Mouse (Mus musculus) right cerebral cortex, postnatal 10 days (tissue): ENCODE measurements at regions not wholly inside any gene's neighbourhood (a gene's known extent, or its start where the extent isn't known, plus 50 kb on each side); places are given as distances from the start of the nearest gene placed in this dataset.
A peak's percentile ranks its signal among the peaks of the same experiment; 100 is the strongest.

Experiments
- DNase-seq, 2 experiments: peaks; one replicate each; pipeline ENCODE4 v3.0.0; 2021; ENCODE audit warnings: low spot score in 2 of 2

DNA sequence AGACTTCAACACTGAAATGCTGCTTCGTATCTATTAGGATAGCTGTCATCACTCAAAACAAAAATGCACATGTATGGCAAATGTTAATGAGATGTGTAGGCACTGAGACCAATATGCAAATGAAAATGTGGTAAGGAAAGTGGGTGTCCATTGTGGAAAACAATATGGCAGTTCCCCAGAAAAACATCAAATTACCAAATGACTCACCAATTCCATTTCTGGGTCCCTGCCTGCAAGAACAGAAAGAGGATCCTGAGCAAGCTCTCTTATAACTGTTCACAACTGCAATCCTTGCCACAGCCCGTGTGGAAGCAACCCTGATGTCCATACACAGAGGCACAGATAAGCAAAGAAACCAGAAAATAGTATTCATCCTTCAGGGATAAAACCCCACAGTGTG, 442.0 kb downstream of the Defb40 start:
- DNase-seq = no peak

DNA sequence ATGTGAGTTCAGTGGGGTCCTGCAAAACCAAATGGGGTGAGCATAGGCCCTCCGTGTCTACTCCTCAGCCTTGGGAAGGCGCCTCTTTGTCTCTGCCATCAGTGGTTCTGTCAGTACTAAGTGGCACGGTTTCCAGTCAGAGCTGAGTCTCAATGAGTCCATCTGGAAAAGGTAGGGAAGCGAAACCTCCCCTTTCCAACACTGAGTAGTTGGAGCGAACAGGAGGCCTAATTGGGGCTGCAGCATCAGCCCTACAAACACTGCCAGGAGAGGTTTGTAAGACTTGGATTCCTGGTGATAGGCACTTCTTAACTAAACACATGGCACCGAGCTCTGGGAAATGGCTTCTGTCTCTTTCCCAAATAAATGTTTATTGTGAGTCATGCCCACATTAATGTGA, 449.9 kb downstream of the Defb40 start:
- DNase-seq = no peak

DNA sequence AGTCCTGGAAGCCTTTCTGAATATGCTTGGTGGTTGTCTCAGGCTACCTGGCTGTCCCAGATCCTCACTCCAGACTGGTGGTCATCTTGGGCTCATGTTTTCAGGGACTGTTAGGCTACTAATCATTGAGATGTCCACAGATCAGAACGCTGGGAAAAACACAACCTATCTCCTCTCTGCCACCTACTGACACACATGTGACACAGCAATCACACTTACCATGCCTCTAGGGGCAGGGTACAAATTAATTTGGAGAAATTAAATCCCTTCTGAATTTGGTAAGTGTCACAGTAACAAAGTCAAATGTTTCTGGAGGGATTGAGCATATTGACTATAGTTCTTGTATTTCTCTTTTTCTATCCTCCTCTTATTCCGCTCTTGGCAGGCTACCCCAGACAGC, 465.6 kb downstream of the Defb40 start:
- DNase-seq = no peak

DNA sequence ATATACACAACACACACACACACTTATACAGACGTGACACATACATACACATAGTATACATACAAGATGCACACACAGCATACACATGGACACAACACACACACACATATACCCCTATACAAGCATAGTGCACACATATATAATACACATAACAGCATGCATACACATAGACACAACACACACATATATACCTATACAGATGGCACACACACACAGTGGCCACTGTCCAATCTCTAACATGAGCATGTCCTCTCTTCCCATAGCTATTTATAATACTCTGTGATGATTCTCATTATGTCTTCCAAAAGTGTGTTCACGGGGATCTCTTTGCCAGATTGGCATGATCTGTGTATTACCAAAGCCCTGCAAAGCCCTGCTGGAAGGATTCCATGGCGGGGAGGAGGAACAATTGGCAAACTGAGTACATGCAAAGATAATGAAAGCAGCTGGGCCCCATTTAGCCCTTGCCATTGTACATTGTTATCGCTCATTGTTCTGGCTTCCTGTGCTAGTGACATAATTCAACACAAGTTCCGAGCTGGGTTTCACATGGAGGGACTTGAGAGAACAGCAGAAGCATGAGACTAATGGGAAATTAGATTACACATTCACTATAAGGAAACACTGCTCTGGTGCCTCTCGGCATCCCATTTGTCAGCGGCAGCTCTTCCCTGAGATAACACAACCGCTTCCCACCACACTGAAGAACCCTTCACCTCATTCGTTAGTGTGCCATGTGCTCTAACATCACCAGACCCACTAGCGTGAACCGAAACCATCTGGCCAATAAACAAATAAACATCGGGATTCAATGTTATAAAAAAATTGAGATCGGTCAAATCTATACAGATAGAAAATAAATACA, 471.7 kb downstream of the Defb40 start:
- peak; percentile 37 to 38 for DNase-seq

DNA sequence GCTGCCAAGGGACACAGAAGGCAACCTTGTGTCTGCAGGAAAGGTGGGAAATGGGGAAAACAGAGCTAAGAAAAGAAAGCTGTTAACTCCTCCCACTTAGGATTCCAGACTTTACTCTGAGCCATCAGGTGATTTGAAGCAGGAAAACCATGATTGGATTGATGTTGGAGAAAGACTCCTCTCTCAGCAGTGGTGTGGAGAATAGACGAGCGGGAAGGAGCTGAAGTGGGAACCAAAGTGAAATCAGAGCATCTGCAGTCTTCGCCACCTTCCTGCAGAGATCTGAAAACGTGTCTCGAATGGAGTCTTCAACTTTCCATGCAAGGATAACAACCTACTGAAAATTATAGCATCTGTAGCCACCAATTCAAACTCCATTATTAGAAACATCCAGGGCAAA, 487.4 kb downstream of the Defb40 start:
- DNase-seq = peak in 1 of 2 experiments; percentile 30

DNA sequence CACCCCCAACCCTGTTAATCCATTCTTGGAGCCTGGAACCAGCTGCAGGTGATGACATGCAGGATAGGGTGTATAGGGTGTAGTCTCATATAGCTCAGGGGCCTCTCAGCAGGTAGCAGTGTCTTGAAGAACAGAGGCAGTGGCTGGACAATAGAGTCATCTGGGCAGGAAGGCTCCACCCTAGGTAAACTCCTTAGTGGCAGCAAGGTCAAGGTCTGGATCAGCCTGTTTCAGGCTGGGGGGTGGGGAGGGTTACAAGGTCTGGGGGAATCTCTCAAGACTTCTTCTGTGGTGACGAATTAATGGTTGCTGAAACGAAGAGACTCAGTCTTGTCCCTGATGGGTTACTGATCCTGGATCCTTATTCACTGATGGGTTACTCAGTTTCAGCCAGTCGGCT, 498.0 kb downstream of the Defb40 start:
- DNase-seq = no peak

DNA sequence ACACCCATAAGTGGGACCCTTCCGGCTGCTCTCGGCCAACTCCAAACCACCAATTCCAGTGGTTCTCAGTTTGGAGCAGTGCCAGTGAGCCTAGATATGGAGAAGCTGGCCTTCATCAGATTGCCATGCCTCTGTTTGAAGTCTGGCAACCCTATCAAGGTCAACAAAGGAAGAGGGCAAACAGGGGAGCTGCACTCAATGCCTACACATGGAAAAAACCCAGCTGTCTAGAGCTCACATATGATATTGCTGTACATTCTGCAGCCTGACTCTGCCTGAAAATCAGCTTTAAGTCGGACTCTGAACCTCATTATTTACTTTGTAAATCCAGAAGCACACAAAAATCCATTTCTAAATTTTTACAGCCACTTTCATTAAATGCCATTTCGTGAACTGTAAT, 499.9 kb downstream of the Defb40 start:
- DNase-seq = no peak

DNA sequence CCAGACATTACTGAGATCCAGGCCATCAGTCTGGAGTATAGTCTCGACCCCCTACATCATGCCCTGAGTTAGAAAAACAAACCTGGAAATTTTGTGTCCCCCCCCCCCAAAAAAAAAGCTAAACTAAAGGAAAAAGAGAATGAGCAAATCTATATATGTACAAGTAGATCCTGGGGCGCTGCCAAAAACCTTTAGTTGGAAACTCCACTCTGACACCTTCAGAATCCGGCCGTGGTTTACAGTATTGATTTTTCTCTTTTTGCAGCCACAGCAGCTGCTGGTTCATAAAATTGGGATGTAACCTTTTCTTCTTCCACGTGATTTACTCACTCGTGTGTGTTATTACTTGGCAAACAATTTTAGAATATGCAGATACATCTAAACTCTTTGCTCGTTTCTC, 510.5 kb downstream of the Defb40 start:
- peak; percentile 51 to 53 for DNase-seq

DNA sequence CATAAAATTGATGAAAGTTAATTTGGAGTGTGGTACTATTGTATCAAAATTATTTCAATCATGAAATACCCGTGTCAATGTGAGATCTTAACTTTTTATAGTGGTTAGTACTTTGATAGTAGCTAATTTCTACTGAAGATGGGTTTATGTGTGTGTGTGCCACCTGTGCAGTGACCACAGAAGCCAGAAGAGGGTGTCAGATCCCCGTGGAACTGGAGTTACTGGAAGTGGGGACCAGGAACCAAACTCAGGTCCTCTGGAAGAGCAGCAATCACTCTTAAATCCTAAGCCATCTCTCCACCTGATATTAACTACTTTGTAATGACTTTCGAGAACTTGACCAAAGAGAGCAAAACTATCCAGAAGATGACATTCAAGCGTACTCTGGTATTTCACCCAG, 517.4 kb downstream of the Defb40 start:
- no peak for DNase-seq

- no peak for DNase-seq
Measured at GRCm38 (mm10) chr8:18457470-18457869, 520.6 kb downstream of the Defb40 start.

DNA sequence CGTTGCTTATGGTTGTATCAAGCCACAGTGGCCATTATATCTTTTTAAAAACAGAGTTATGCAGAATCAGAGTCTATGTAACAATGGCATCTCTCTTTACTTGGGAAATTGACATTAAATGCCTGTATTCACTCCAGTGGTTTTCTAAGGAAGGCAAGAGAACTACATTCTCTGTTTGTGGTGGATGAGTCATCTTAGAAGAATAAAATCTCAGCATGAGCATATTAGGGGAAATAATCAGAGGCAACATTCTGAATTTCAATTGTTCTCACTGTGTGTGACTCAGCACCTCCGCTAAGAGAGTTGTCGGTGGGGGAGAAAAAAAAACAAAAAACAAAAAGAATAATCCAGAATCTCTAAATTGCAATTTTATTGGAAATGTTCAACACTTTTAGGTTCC, 529.0 kb downstream of the Defb40 start:
- no peak for DNase-seq

DNA sequence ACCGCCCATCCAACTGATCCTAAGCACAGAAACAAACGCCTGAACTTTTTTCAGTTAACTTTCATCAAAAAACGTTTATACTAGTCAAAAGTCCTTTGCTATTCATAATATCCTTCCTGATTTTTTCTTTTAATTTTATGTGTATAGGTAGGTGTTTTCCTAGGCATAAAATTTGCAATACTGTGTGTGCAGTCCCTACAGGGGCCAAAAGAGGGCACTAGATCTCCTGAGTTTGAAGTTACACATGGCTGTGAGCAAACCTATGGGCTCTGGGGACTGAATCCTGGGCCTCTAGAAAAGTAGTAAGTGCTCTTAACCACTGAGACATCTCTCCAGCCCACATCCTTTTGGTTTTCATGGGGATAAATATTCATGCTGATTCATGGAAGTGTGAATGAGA, 535.8 kb downstream of the Defb40 start:
- no peak for DNase-seq

GRCm38 (mm10) chr8:18422846-18423245, 555.2 kb downstream of the Defb40 start:
- DNase-seq = no peak

GRCm38 (mm10) chr8:18412470-18412869, 565.6 kb downstream of the Defb40 start:
- DNase-seq = no peak

GRCm38 (mm10) chr8:18406446-18406845, 571.6 kb downstream of the Defb40 start:
- DNase-seq = no peak

- peak; percentile 30 to 66 for DNase-seq
Measured at GRCm38 (mm10) chr8:18388353-18388752, 589.7 kb downstream of the Defb40 start.

DNA sequence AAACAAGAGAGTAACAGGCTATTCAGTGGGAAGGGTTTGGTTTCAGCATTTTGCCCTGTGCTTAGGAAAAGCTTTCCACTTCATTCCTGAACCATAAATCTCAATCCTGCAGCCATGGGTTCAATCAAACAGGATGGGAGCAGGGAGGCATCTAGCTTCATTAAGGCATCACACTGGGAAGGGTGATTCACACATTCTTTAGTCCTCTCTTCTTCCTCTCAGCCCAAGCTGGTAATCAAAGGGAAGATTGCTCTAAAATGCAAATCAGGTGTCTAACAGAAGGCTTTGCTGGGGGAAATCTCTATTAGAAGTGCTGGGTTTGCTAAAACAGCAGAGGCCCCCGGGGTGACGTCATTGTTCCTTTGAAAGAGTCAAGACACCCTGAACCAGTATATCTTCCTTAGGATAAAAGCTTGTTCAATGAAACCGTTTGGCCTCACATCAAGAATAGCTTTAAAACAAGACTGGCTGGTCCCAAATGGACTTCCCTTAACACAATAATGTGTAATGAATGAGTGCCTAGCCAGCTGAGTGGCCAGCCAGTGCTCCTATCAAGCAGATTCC, 596.4 kb downstream of the Defb40 start:
- DNase-seq = no peak

DNA sequence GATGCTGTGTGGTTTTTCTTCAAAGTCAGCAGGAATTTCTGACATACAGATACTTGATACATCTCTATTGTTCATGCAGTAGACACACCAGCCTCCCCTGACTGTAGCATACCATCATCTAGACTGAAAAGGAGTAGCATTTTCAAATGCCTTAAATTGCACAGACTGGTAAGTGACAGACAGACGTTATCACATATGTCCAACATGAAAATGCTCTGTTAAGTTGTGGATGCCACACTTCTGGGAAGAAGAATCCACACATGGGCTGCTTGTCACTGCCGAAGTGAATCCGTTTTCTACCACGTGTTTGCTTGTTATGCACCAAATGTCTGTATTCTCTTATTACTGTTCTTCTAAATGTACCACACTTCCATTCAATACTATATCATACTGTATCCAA, 629.3 kb downstream of the Defb40 start:
- DNase-seq = no peak

DNA sequence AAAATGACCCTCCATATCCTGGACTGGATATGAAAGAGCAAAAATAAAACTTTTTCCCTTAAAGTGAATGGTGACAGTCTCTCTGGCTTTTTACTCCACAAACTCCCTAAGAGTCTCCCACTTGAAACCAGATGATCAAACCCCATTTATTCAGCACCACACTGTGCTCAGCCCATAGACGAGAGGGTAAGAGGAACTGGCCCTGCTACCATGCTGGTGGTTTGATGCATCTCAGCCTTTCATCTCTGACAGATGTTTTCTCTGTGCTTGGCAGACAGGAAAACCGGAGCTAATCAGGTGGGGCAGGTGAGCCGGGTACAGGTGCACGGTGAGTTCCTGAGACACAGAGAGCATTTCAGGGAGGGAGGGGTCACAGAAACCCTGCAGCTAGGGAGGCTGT, 631.8 kb downstream of the Defb40 start:
- no peak for DNase-seq

DNA sequence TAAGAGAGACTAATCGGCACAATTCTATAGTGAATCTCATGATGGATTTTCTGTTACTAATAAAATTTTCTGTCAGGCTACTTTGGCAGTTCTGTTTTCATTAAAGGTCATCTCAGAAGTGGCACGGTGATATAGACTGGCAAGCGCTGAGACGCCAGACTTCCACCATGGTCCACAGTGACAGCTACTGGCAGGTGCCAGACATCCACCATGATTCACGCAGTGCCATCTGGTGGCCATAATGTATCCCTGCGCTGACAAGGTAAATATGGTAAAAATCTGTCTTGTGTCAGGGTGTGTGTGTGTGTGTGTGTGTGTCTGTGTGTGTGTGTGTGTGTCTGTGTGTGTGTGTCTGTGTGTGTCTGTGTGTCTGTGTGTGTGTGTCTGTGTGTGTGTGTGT, 632.7 kb downstream of the Defb40 start:
- peak; percentile 62 to 74 for DNase-seq

GRCm38 (mm10) chr8:18344838-18345237, 633.2 kb downstream of the Defb40 start:
- no peak for DNase-seq

GRCm38 (mm10) chr8:18335576-18335975, 642.5 kb downstream of the Defb40 start:
- DNase-seq = no peak

- no peak for DNase-seq
Measured at GRCm38 (mm10) chr8:18328521-18328920, 649.5 kb downstream of the Defb40 start.

- DNase-seq = no peak
Measured at GRCm38 (mm10) chr8:18316488-18316887, 661.6 kb downstream of the Defb40 start.
